Mouse (Mus musculus) adrenal gland, adult 8-10 months (tissue): Measurements from ENCODE around the gene Rnft1. TPM values are rescaled to one million over a fixed set of nuclear protein-coding genes. Genes with fewer than 3 reads are reported as not detected.
"Not testable (repeated sequence)": the region's sequence is repeated elsewhere in the genome, so short reads cannot be mapped to it uniquely, and the experiment has no call there.

Experiments used
- DNase-seq: peaks from one replicate; pipeline ENCODE4 v3.0.0; 2022
- total RNA-seq, 4 experiments: library from RNA; stranded (reverse); gene quantifications; 2 replicates each; pipeline ENCODE4 v1.2.4; 2022

Gene Rnft1
- total RNA-seq, 4 experiments from 2014 or later = 31.1 to 40.7 (median 35.9) TPM

GRCm38 (mm10) chr11:86519751-86520150 lies 35.3 kb downstream of the Rnft1 start:
- DNase-seq = no peak

GRCm38 (mm10) chr11:86527528-86527927 lies 43.1 kb downstream of the Rnft1 start:
- no peak for DNase-seq

- no peak for DNase-seq
Measured at GRCm38 (mm10) chr11:86532834-86533233, 48.4 kb downstream of the Rnft1 start.

GRCm38 (mm10) chr11:86533302-86533701 lies 48.8 kb downstream of the Rnft1 start:
- DNase-seq = not testable (repeated sequence)

GRCm38 (mm10) chr11:86534201-86534910 lies 49.9 kb downstream of the Rnft1 start:
- no peak for DNase-seq

GRCm38 (mm10) chr11:86538786-86539185 lies 54.3 kb downstream of the Rnft1 start:
- DNase-seq = no peak

- DNase-seq = no peak
Measured at GRCm38 (mm10) chr11:86539716-86540475, 55.4 kb downstream of the Rnft1 start.

- DNase-seq = no peak
Measured at GRCm38 (mm10) chr11:86540476-86540845, 56.0 kb downstream of the Rnft1 start.

- no peak for DNase-seq
Measured at GRCm38 (mm10) chr11:86542851-86543250, 58.4 kb downstream of the Rnft1 start.

- DNase-seq = no peak
Measured at GRCm38 (mm10) chr11:86543960-86544638, 59.6 kb downstream of the Rnft1 start.

- DNase-seq = peak; percentile 99
Measured at GRCm38 (mm10) chr11:86544639-86545299, 60.3 kb downstream of the Rnft1 start, which contains the start of the genes Rps6kb1 and Tubd1. Gene Rps6kb1 (minus strand): TSS chr11:86544805. Gene Tubd1 (plus strand): TSS chr11:86544991.

- DNase-seq = no peak
Measured at GRCm38 (mm10) chr11:86545556-86545955, 61.1 kb downstream of the Rnft1 start.

- DNase-seq = no peak
Measured at GRCm38 (mm10) chr11:86547412-86547811, 63.0 kb downstream of the Rnft1 start.

Other genes with a start within 250 kb of the Rnft1 start
- 10 to 100 TPM; 22.4 to 32.1 (median 30.2) TPM for gene Ints2, start 227.1 kb upstream of the Rnft1 start, total RNA-seq
- 10 to 100 TPM; 38.2 to 62.7 (median 52.8) TPM for gene Med13, start 127.1 kb upstream of the Rnft1 start, total RNA-seq
- 10 to 100 TPM; 37.4 to 52.1 (median 46.9) TPM for gene Rps6kb1, start 60.1 kb downstream of the Rnft1 start, total RNA-seq
- gene Tubd1, start 60.3 kb downstream of the Rnft1 start, total RNA-seq = 10 to 100 TPM; 10.5 to 11.5 (median 11.4) TPM
- gene Vmp1, start 199.2 kb downstream of the Rnft1 start, total RNA-seq = 100 to 1,000 TPM in 3 of 4 experiments, 10 to 100 TPM in 1; 99.8 to 209 (median 138) TPM
- 10 to 100 TPM; 15.7 to 17.9 (median 17.2) TPM for gene Ptrh2, start 199.3 kb downstream of the Rnft1 start, total RNA-seq